Mouse (Mus musculus) cerebellum, adult (tissue): ENCODE measurements around the gene Gm49027.
A peak's percentile ranks its signal among the peaks of the same experiment; 100 is the strongest.

Experiments
- ATAC-seq: cut with Nextera tagmentation; 2 replicates; pipeline ENCODE4 v1.9.2; 2017; ENCODE audit warnings: mild to moderate bottlenecking, moderate library complexity, mixed read lengths; ENCODE audit not compliant: insufficient number of reproducible peaks, low FRiP score, low TSS enrichment

Gm49027 gene

GRCm38 (mm10) chr5:123507936-123508723 is 17.2 kb downstream of the Gm49027 start:
- ATAC-seq: 0 out of 2 replicates have a peak, but pooled peaks have one; percentile 52

GRCm38 (mm10) chr5:123501973-123502372 is 23.3 kb downstream of the Gm49027 start:
- no peak for ATAC-seq

- peak; percentile 74; the same call in 1 of the 2 replicates for ATAC-seq
Observed at GRCm38 (mm10) chr5:123499717-123500116, 25.6 kb downstream of the Gm49027 start.

- no peak for ATAC-seq
Observed at GRCm38 (mm10) chr5:123489935-123490334, 35.4 kb downstream of the Gm49027 start.

- ATAC-seq: no peak
Observed at GRCm38 (mm10) chr5:123489112-123489785, 36.0 kb downstream of the Gm49027 start, which contains the start of the genes Lrrc43 and Il31. Gene Lrrc43 (plus strand): TSS chr5:123489305. Gene Il31 (minus strand): TSS chr5:123489489.

- ATAC-seq: no peak
Observed at GRCm38 (mm10) chr5:123487659-123488395, 37.5 kb downstream of the Gm49027 start.

GRCm38 (mm10) chr5:123473817-123474216 is 51.5 kb downstream of the Gm49027 start:
- ATAC-seq: no peak

- no peak for ATAC-seq
Observed at GRCm38 (mm10) chr5:123470784-123471400, 54.4 kb downstream of the Gm49027 start.

- ATAC-seq: no peak
Observed at GRCm38 (mm10) chr5:123464638-123465037, 60.6 kb downstream of the Gm49027 start.
